Comparison of ENCODE assay signal across 12 mouse cellular contexts in genomic region chr3:31254427-31254826, GRCm38 (mm10). TPM values are rescaled to one million over a fixed set of nuclear protein-coding genes. Genes with fewer than 3 reads are reported as not detected.
DNase-seq lines count a peak whose midpoint lies in the region; ATAC-seq lines count a peak whose summit lies in the region.
"Had no signal": no experiment of that assay in that cellular context is flagged by ENCODE, and none has a peak within 500 bp of the region (broad histone marks: within the 10 kb centered on the region; RNA-seq: fewer than 3 reads in every experiment).

No protein-coding gene starts in this region.

- peak; percentile 83 for ATAC-seq in cerebellum, adult (ENCODE audit: insufficient number of reproducible peaks, low FRiP score, low TSS enrichment)
- ATAC-seq in forebrain, embryonic 14.5 days: no peak
- ATAC-seq in midbrain, embryonic 16.5 days: no peak
- ATAC-seq in erythroblast, adult 5-6 weeks (replicated peaks; ENCODE audit: low FRiP score, poor library complexity, severe bottlenecking): no peak

- H3K9me3 ChIP-seq in forebrain, embryonic 14.5 days (replicated peaks; ENCODE audit: control insufficient read depth, low read length): no peaks in the 10 kb centered on the region
- H3K9me3 ChIP-seq in midbrain, embryonic 16.5 days (replicated peaks; ENCODE audit: control insufficient read depth, low read length, poor library complexity, severe bottlenecking): no peaks in the 10 kb centered on the region

- no peaks in the 10 kb centered on the region for H3K27me3 ChIP-seq in forebrain, embryonic 14.5 days (replicated peaks; ENCODE audit: control insufficient read depth, insufficient read depth, low read length)
- H3K27me3 ChIP-seq in midbrain, embryonic 16.5 days (ENCODE audit: control insufficient read depth, insufficient read depth, low read depth, low read length): no peaks in the 10 kb centered on the region

- H3K4me3 ChIP-seq in forebrain, embryonic 14.5 days (ENCODE audit: low read depth, low read length): no peak overlapping the region
- H3K4me3 ChIP-seq in midbrain, embryonic 16.5 days (ENCODE audit: low read depth, low read length): no peak overlapping the region

- no peak for DNase-seq in cerebellum, postnatal 4 days (ENCODE audit: low spot score in 2 of 2)
- peak; percentile 43 for DNase-seq in cerebellum, adult 11 months
- peak; percentile 78 to 89 for DNase-seq in layer of hippocampus, adult 18-20 months (ENCODE audit: low spot score in 2 of 2)
- DNase-seq in lung, postnatal 10 days: peak; percentile 49
- DNase-seq in forebrain, embryonic 14.5 days (ENCODE audit: low spot score): no peak
- DNase-seq: lung, embryonic 14.5 days; retina, postnatal 1 day; thymus, postnatal 36 days had no signal

- H3K36me3 ChIP-seq in forebrain, embryonic 14.5 days (ENCODE audit: control insufficient read depth, insufficient read depth, low read length): no peaks in the 10 kb centered on the region
- H3K36me3 ChIP-seq in midbrain, embryonic 16.5 days (ENCODE audit: control insufficient read depth, insufficient read depth, low read length): no peaks in the 10 kb centered on the region

- no peak overlapping the region for H3K27ac ChIP-seq in forebrain, embryonic 14.5 days (ENCODE audit: low read depth, low read length)
- H3K27ac ChIP-seq in midbrain, embryonic 16.5 days (ENCODE audit: low read length): no peak overlapping the region
- H3K27ac ChIP-seq: kidney, postnatal 0 days had no signal

- WGBS in forebrain, embryonic 14.5 days: 85% methylated on average over 7 of the region's 7 CpGs
- 87% methylated on average over 7 of the region's 7 CpGs for WGBS in midbrain, embryonic 16.5 days

- no peak overlapping the region for H3K9ac ChIP-seq in forebrain, embryonic 14.5 days (ENCODE audit: low read length)
- no peak overlapping the region for H3K9ac ChIP-seq in midbrain, embryonic 16.5 days (ENCODE audit: low read depth, low read length)
- H3K9ac ChIP-seq: lung, embryonic 14.5 days had no signal

- no peaks in the 10 kb centered on the region for H3K4me1 ChIP-seq in forebrain, embryonic 14.5 days (ENCODE audit: control insufficient read depth, insufficient read depth, low read length)
- H3K4me1 ChIP-seq in midbrain, embryonic 16.5 days (ENCODE audit: control insufficient read depth, insufficient read depth, low read length): no peaks in the 10 kb centered on the region

- no peak overlapping the region for H3K4me2 ChIP-seq in forebrain, embryonic 14.5 days (ENCODE audit: low read length)
- H3K4me2 ChIP-seq in midbrain, embryonic 16.5 days (ENCODE audit: low read length): no peak overlapping the region
- H3K4me2 ChIP-seq: lung, embryonic 14.5 days had no signal

RNA-seq across cellular contexts. Expression of gene Slc7a14, which starts 55.8 kb away (rescaled TPM):
- total RNA-seq in layer of hippocampus, adult 18-20 months (2021): 10 to 100 TPM; 92.2 to 93.7 TPM
- 2.2 and 3.2 TPM in 2 replicates for polyA plus RNA-seq in forebrain, embryonic 14.5 days (2014; fragmentation: Nextera tagmentation; extraction: Ambion mirVana)
- polyA plus RNA-seq in midbrain, embryonic 16.5 days (2015; fragmentation: Nextera tagmentation; extraction: Ambion mirVana): 7.3 and 8.1 TPM in 2 replicates
- total RNA-seq in erythroblast, adult 5-6 weeks (2015; ENCODE audit: low replicate concordance): not detected in 2 replicates
- total RNA-seq in erythroblast, adult 5-6 weeks (2017; ENCODE audit: low replicate concordance): under 0.01 TPM in 1 of 2 replicates, not detected in the other

Comparison
In these comparisons a context has a peak if more than half of its experiments do, and no peak if none do; other contexts are left out.
1. DNase-seq: peak in cerebellum, adult 11 months (single experiment), layer of hippocampus, adult 18-20 months (2 of 2) and lung, postnatal 10 days (single experiment); none in cerebellum, postnatal 4 days (0 of 2) and forebrain, embryonic 14.5 days (single experiment).
2. RNA of gene Slc7a14, which starts 55.8 kb away (total RNA-seq): 92.2 to 93.7 TPM in layer of hippocampus, adult 18-20 months; under 0.01 TPM in erythroblast, adult 5-6 weeks; every median in the first group is over 10 times any median in the second.